Mouse (Mus musculus) small intestine, adult 2 months (tissue): Measurements from ENCODE around the gene Fam213a.

Source experiments
- CTCF ChIP-seq: fragments of 200-500 bp; IDR thresholded peaks from 2 replicates; pipeline ENCODE4 v1.5.1; 2012; ENCODE audit warnings: low read depth, mild to moderate bottlenecking, control low read depth, inconsistent platforms, low read length, moderate library complexity, mixed read lengths; ENCODE audit not compliant: insufficient replicate concordance, insufficient read length; ENCODE audit errors: extremely low read depth
- POLR2A ChIP-seq: fragments of 200-500 bp; IDR thresholded peaks from 2 replicates; pipeline ENCODE4 v1.6.1; 2012; ENCODE audit warnings: low read depth, mild to moderate bottlenecking, control low read depth, inconsistent platforms, low read length, moderate library complexity

DNA sequence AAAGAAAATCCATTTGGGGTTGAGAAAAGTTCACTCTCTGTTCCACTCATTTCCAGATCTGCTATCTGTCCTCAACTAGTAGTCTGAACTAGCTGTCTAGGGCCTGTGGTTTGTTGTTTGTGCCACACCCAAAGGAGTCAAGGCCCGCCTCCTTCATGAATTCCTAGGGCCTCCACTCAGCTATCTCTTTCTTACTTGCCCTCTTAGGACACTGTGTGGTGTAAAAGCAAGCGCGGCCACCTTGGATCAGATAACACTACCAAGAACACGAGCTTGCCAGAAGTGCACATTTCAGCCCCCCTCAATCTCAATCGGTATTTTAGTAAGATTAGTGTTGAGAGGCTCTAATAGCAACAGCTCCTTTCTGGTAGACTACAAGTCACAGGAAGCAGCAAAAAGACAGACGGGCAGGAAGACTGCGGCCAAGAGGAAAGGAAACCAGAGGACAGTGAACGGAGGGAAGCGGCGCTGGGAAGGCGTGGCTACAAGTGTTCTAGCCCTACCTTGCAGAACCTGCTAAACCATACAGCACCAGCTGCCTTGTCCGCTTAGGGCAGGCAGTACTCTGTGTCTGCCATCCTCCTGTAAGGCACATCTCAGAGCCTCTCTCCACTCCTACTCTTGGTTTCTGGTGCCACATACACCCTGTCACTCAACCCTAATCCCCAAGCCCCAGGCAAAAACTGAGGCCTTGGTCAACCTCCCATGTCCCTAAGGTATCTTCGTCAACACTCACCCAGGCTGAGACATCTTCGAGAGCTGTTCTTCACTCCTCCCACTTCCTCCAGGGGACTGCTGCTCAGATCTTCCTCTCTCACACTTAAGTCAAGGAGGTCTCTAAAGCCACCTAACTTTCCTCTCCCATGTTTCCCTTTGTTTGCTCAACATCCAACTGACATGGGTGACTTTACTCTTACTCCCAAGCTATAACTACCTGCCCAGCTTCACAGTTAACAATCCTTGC lies 65.9 kb downstream of the Fam213a start:
- TF ChIP-seq POLR2A (no peak), CTCF (no peak)
